Mouse (Mus musculus) large intestine, adult 2 months (tissue): ENCODE results near the gene Art3. TPM values are rescaled to one million over a fixed set of nuclear protein-coding genes. Genes with fewer than 3 reads are reported as not detected.
"Not testable (repeated sequence)": the region's sequence is repeated elsewhere in the genome, so short reads cannot be mapped to it uniquely, and the experiment has no call there.

ENCODE experiments used
- DNase-seq: peaks from one replicate; pipeline ENCODE4 v3.0.0-alpha.2; 2012; ENCODE audit warnings: low read depth, low spot score
- WGBS: fragments of 180-500 bp; shearing (Covaris S2); methylation state at CpG from one replicate; pipeline ENCODE4 v1.1.7; 2018; 5-methylcytosine and 5-hydroxymethylcytosine counted together
- polyA plus RNA-seq: library from polyadenylated mRNA; depleted of rRNA; stranded (reverse); fragments of >200 nt; gene quantifications from 2 replicates; pipeline ENCODE4 v1.2.3, GENCODE M21; 2012

Art3 gene
- polyA plus RNA-seq, 1 experiment: 9.2 TPM

DNA sequence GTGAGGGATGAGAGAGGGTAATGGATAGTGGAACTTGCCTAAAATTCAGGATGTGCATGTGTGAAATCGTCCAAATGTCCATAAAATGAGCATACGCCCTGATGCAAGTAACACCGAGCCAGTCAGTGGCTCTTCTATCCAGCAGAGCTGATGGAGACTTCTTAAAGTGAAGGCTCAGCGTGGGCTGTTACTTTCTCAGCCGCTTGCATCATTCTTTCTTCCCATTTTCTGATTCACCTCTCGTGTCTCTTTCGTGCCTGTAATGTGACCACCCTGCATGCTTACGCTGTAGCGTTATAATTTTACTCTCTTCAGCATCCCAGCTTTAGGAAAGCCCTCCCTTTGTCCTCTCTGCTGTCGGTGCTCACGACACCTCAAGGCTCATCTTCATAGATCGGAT, 505 bp upstream of the Art3 start:
- WGBS: 85% methylated on average over 12 of the region's 12 CpGs
- no peak for DNase-seq

DNA sequence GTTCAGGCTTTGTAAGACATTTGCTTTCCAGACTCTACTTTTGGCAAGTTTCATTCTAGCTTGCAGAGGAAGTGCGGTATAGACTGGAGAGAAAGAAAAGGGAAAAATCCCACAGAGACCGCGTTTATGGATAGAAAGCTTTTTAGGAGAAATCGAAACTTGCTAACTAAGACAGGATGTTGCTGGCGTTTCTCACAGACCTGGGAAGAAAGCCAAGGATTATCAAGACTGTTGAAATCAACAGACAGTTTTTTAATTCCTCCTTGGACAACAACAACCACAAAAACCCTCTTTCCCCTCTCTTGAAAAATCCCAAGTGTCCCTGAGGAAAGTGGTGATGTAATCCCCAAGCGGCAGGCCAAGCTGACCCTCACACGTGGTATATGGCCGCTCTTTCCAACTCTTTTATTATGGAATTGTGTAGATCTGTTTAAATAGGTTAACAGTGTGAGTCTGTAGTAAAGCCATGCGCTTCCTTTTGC, 773 bp downstream of the Art3 start:
- DNase-seq: no peak
- 22% methylated on average over 9 of the region's 9 CpGs for WGBS

GRCm38 (mm10) chr5:92336743-92337142, 5.1 kb downstream of the Art3 start:
- WGBS: 71% methylated on average over 3 of the region's 3 CpGs
- DNase-seq: no peak

DNA sequence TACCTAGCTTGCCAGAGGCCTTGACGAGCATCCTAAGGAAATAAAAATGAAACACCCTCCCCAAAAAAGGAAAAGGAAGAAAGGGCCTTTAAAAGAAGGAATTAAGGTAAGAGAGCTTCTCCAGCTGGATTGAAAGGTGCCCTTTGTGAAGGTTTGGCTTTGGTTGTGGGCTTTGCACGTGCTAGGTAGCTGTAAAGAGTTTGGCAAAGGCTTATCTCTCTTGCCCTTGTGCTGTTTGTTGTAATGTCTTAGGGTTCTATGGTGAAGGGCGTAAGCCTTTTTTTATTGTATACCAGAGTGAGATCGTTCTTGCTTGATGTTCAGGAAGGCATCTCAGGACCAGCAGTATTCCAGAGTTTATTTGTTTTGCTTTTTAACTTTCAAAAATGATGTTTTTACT, 9.0 kb downstream of the Art3 start:
- WGBS: 30% methylated on average over 4 of the region's 4 CpGs
- DNase-seq: no peak

DNA sequence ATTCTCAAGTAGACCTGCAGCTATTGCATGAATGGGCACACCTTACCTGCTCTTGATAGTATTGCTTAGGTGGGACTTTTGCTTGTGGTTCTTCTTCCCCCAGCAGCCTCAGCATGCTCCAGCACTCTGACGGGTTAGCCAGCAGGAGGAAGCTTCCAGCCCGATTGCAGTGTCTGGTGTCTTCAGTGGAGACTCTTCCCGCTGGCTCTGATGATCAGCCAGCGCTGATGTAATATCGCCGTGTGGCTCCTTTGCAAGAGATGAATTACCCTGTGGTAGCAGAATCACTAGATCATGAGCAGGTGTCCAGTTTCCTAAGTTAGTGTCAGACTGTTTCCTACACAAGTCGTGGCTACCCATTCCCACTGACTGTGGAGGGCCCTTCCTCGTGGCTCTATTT, 13.4 kb downstream of the Art3 start:
- no peak for DNase-seq

DNA sequence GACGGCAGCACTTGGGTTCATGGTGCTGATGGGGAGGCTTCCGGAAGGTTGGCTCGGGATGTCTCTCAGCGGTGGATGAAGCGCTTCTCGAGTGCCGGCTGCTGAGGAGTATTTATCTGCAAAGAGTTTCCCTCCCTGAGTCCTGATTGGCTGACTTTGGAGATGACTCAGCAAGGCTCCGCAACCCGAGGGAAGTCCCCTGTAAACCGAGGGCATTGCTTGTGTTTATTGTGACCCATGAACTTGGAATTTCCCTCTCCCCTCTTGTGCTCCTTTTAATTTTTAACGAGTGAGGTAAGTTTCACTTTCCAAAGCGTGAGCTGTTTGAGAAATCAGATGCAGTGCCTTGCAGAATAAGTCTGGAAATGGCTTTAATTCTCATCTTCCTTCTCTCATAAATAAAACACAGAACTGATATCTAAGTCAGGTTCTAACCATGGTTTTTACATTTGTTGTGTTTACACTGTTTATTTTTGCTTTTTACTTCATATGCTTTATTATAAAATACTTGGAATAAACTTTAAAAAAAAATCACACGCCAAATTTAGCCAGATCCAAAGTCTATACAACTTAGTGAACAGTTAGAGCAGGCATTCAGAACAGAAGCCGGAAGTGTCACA, 17.3 kb downstream of the Art3 start, which contains the start of gene Cxcl10:
Gene Cxcl10 (minus strand): TSS at position 96 of the 620 bp plus-strand sequence.
- DNase-seq: peak; percentile 88
- 2% methylated on average over 14 of the region's 14 CpGs for WGBS

More for the DNA sequence above, 13.4 kb downstream of the Art3 start:
- 85% methylated on average over 8 of the region's 8 CpGs for WGBS

DNA sequence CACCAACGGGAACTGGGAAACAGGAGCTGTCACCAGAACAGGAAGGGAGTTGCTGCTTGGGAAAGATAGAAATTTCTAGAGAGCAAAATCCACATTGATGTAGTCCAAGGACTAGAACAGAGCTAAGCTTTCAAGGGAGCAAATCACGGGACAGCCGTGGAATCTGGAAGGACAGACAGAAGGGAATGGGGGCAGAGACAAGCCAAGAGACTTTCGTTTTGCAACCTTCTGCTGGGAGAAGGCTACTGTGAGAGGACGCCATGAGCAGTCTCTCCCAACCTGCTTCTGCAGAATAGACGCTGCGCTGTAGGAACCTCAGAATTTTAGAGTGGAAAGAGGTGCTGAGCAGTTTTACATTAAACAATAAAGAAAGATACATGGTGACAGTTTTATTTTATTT, 18.1 kb downstream of the Art3 start:
- 71% methylated on average over 7 of the region's 7 CpGs for WGBS
- no peak for DNase-seq

DNA sequence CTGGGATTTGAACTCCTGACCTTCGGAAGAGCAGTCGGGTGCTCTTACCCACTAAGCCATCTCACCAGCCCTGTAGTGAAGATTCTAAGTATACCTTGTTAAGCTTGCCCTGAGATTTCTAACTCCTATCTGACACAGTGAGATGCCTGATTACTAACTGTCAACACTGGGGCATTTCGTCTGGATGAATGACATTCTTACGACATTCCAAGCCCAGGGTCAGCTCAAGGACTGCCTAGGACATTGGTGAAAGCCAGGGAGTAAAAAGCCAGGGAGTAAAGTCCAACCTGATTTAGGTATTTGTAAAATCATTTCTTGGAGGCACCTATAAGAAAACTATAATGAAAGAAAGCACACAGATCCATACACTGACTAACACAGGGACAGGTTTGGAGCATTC, 21.1 kb downstream of the Art3 start:
- WGBS: 72% methylated on average over 4 of the region's 4 CpGs
- DNase-seq: not testable (repeated sequence)

DNA sequence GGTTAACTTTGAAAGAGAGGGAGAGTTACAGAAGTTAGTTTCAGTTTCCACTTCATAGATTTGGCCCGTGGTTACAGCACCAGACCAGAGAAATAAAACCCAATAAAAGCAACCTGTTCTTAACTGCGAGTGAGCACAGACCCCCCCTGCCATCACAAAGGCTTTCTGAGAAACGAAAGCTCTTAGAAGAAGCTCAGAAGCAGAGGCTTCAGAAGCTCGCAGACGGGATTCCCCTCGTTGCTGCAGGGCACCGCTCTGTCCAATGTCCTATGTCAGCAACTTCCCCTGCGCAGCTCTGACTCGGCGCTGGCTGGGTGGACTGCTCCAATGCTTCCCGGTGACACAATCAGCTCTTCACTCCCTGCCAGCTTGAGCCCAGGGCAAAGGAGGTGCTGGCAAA, 21.9 kb downstream of the Art3 start:
- 0% methylated on average over 11 of the region's 11 CpGs for WGBS
- no peak for DNase-seq

DNA sequence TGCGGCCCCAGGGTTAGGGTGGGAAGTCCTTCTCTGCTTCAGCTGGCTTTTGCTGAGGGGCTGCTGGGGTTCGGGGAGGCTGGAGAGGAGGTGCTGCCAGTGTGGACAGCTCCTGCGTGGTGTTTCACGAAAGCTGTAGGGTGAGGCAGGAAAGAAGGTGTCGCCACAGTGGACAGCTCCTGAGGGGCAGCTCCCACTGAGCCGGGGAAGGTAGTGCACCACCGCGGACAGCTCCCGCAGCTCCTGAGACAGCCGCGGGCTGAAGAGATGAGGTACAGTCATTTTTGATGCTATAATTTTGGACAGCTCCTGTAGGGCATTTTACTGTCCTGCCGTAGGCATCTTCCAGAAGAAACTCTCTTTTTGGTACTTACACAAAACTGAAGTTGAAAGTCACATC, 26.4 kb downstream of the Art3 start:
- 18% methylated on average over 12 of the region's 12 CpGs for WGBS

GRCm38 (mm10) chr5:92358767-92359455, 27.3 kb downstream of the Art3 start:
- no peak for DNase-seq
- WGBS: 51% methylated on average over 11 of the region's 11 CpGs

More for the DNA sequence above, 26.4 kb downstream of the Art3 start:
- no peak for DNase-seq

DNA sequence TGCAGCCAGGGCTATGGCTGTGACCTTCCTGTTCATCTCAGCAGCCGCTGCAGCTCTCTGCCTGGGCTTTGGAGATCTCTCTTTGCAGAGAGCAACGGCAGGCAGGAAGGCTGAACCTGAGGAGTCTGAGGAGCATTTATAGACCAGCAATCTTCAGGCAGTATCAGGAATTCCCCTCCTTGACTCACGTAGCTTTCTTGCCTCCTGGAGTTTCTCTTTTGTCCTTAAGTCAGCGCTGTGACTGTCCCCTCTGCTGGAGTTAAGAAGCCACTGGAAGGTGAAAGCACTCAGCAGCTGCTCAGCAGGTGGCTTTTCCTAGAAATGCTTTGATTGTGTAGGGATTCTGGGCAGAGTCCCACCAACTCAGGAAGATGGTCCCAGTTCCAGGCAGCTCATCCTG, 31.6 kb downstream of the Art3 start:
- 16% methylated on average over 4 of the region's 4 CpGs for WGBS

DNA sequence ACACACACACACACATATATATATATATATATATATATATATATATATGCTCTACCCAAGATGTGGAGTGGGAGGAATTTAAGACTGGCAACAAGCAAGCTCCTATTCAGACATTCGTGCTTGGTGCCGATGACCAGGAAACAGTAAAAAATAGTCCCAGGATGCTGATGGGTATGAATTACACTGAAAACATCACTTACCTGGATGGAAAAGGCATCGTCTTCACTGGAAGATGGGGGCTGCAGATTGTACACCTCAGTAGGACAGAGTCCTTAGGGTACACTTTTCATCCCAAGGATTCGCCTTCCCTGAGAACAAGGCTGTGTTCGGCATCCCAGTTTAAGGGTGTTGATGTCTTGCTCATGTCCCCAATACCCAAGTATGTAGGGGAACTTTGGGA, 32.4 kb downstream of the Art3 start:
- 95% methylated on average over 5 of the region's 5 CpGs for WGBS
- no peak for DNase-seq

More for the DNA sequence above, 31.6 kb downstream of the Art3 start:
- no peak for DNase-seq

DNA sequence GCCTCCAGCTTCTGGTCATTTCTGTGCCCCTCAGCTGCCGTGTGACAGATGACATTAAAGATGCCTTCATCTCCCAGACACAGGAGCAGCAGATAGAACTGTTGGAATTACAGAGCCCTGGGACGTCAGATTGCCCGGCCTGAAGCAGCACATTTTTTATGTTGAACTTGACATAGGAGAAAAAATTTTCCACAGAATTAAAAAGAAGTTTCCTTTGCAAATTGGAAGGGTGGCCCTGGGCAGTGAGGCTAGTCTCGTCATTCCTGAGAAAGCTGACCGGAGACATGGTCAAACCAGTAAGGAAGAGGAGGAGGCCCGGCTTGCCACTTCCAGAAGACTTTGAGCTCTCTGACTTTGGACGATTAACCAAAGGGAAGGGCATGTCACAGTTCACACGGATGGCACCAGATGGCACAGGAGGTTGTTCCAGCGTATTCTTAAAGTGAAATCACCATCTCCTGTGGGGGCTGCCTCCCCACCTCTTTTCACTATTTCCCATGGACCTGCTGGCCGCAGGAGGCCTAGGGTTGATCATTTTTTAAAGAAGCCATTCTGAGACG, 33.6 kb downstream of the Art3 start:
- DNase-seq: no peak

DNA sequence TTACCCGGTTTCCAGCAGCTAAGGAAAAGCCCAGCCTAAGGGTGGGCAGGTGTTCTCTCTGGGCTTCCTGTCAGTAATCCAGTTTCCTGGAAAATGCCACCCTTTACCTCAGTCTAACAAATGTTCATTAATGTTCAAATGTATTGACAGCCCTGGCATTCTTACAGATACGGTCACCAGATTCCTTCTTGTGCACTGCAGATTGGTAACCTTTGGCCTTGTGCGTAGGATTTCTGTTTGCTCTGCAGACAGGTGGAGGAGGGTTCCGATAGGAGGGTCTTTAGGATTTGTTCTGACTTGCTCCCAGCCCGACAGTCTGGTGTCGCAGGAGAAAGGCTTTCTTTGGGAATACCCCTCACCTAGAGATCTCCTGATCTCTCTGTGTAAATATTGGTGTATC, 34.9 kb downstream of the Art3 start:
- no peak for DNase-seq
- 36% methylated on average over 6 of the region's 6 CpGs for WGBS

More for the DNA sequence above, 33.6 kb downstream of the Art3 start:
- 64% methylated on average over 11 of the region's 11 CpGs for WGBS

GRCm38 (mm10) chr5:92368392-92368791, 36.8 kb downstream of the Art3 start:
- WGBS: 35% methylated on average over 10 of the region's 10 CpGs
- no peak for DNase-seq

DNA sequence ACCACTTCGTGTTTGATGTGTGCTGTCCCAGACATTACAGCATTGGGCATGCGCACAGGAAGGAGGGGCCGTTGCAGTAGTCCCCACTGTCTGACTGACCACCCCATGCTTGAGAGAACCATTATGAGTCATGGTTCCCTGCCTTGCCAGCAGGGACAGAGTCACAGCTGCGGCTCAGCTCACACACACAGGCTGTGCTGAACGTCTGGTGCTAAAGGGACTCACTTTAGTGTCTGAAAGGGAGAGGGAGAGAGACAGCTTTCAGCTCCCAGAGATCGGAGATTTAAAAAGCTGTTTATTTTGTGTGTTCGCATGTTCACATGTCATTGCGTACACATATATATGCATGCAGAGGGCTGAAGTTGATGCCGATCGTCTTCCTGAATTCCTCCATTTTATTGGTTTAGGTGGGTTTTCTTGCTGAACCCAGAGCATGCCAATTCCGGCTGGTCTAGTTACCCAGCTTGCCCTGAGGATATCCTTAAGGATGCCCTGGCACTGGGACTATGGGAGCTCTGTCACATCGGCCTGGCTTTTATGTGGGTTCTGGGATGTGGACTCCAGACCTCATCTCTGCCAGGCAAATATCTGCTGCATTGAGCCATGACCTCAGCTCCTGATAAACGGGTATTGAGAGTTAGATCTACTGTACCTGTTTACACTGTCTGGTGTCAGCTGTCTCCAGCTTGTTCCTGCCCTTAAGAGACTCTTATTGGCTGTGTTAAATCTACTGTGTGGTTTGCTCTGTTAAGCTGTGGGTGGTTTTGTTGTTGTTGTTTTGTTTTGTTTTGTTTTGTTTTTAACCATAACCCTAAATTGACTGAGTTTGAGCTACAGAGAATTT, 37.7 kb downstream of the Art3 start:
- DNase-seq: no peak
- 51% methylated on average over 13 of the region's 13 CpGs for WGBS

DNA sequence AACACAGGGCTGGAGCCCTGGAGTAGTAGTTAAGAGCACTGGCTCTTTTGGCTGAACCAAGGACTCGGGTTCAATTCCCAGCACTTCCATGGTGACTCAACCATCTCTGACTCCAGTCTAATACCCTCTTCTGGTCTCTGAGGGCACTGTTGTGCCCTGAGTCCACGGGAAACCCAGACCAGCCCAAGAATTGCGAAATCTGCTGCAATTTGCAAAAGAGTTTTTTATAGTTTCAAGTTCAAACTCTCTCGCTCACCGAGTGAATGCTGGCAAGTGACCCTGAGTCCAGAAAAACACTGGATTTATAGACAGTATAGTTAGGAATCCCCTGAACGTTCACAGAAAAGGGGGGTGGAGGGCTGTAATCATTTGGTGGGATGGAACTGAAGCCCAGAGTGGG, 38.8 kb downstream of the Art3 start:
- 35% methylated on average over 6 of the region's 6 CpGs for WGBS
- no peak for DNase-seq

GRCm38 (mm10) chr5:92370891-92371290, 39.3 kb downstream of the Art3 start:
- 85% methylated on average over 6 of the region's 6 CpGs for WGBS
- no peak for DNase-seq

GRCm38 (mm10) chr5:92371361-92371976, 39.8 kb downstream of the Art3 start:
- no peak for DNase-seq
- WGBS: 84% methylated on average over 14 of the region's 14 CpGs
